Mouse (Mus musculus): ENCODE measurements around the gene Nfib. TPM values are rescaled to one million over a fixed set of nuclear protein-coding genes. Genes with fewer than 3 reads are reported as not detected.

Nfib gene
- polyA plus RNA-seq, 1 experiment from 2014 or later = 59.0 TPM

DNA sequence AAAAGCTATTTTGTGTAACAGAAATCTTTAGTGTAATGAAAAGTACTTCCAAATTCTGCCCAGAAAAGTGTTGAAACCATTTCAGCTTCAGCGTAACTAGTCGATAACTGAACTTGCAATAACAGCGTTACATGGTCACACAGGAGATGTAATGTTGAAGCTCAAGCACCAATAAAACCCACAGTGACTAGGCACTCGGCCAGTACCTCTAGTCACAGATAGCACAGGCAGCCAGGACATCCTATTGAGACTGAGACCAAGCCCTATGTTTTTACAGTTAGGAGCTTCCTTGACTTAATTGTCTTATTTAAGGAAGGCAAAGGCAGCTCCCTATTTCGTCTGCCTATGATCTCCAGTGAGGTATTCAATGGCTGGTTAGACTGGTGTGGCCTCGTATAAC, 389.4 kb downstream of the Nfib start:
- WGBS (ENCODE audit: insufficient replicate concordance) = 52% methylated on average over 6 of the region's 6 CpGs
- Histone ChIP-seq H3K9ac (ENCODE audit: low read depth, low read length) (no peak overlapping the region), H3K4me3 (ENCODE audit: low read depth, low read length) (no peak overlapping the region), H3K27ac (ENCODE audit: low read depth, low read length) (peak overlapping the region; percentile 75), H3K36me3 (ENCODE audit: control insufficient read depth, insufficient read depth, low read length) (peaks cover 10% of the 10 kb centered on the region), H3K27me3 (ENCODE audit: control insufficient read depth, insufficient read depth, low read length) (no peaks in the 10 kb centered on the region), H3K9me3 (replicated peaks; ENCODE audit: control insufficient read depth, low read length) (no peaks in the 10 kb centered on the region), H3K4me2 (no peak overlapping the region), H3K4me1 (ENCODE audit: control insufficient read depth, insufficient read depth, low read length) (peaks cover 20% of the 10 kb centered on the region)
- ATAC-seq (replicated peaks; ENCODE audit: insufficient number of reproducible peaks, low FRiP score, low TSS enrichment) = no peak

DNA sequence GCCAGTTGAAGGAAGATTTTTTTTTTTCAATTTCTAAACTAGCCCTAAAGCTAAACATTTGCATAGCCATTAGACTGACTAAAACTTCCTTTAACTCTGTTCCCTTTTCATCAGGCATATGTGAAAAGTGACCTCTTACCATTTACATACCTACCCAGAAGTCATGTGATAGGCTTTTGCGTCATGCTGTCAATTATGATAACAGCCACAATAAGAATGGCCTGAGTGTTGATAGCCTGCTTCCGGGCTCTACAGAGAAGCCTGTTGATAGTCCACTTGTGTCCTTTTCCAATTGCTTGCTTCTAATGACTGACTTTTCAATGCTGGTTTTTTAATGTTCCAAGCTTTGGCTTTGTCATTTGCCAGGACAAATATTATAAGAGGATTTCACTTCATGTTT, 389.8 kb downstream of the Nfib start:
- WGBS (ENCODE audit: insufficient replicate concordance) = 15% methylated on average over 2 of the region's 2 CpGs
- Histone ChIP-seq H3K27ac (ENCODE audit: low read depth, low read length) (no peak overlapping the region), H3K9ac (ENCODE audit: low read depth, low read length) (no peak overlapping the region), H3K36me3 (ENCODE audit: control insufficient read depth, insufficient read depth, low read length) (peaks cover 10% of the 10 kb centered on the region), H3K9me3 (replicated peaks; ENCODE audit: control insufficient read depth, low read length) (no peaks in the 10 kb centered on the region), H3K4me2 (no peak overlapping the region), H3K4me3 (ENCODE audit: low read depth, low read length) (no peak overlapping the region), H3K27me3 (ENCODE audit: control insufficient read depth, insufficient read depth, low read length) (no peaks in the 10 kb centered on the region), H3K4me1 (ENCODE audit: control insufficient read depth, insufficient read depth, low read length) (peaks cover 24% of the 10 kb centered on the region)
- 0 out of 2 replicates have a peak, but pooled peaks have one; percentile 41 for ATAC-seq (replicated peaks; ENCODE audit: insufficient number of reproducible peaks, low FRiP score, low TSS enrichment)

DNA sequence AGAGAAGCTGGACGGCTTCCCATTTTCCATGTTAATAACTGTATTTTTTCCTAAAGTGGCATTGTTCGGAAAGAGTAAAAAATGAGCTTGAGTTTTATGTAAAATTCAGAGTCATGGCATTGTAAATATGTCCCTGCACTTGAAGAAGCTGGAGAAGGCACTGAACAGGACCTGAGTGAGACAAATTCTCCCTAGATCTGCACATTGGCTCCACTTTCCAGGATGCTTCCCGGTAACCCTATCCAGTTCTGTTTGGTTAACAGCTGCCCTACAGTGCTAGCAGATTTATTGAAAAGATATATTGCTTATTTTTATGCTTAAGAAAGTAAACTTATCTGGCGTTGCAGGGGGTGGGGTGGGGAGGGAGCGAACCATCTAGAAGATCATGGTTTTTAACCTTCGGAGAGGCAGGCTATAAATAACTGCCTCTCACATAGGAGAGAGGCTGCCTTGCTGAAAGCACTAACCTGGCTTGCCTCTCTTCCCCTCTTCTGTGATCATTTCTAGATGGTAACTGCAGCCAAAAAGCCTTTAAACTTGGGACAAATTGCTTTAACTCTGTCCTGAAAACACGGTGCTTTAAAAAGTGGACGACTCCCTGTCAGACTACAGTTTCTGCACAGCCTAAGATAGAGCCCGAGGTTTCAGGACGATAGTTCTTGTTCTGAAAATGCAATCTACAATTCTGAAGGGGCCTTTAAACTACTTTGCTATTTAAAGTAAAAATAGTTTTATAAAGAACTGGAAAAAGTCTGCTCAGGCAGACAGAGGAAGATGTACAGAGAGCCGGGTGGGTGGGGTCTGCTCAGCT, 394.4 kb downstream of the Nfib start:
- H3K4me1 ChIP-seq (ENCODE audit: control insufficient read depth, insufficient read depth, low read length) = peaks cover 22% of the 10 kb centered on the region
- 48% methylated on average over 11 of the region's 11 CpGs for WGBS (ENCODE audit: insufficient replicate concordance)
- H3K9me3 ChIP-seq (replicated peaks; ENCODE audit: control insufficient read depth, low read length) = no peaks in the 10 kb centered on the region
- peak overlapping the region; percentile 77 for H3K27ac ChIP-seq (ENCODE audit: low read depth, low read length)
- H3K9ac ChIP-seq (ENCODE audit: low read depth, low read length) = no peak overlapping the region
- no peak overlapping the region for H3K4me3 ChIP-seq (ENCODE audit: low read depth, low read length)
- no peaks in the 10 kb centered on the region for H3K27me3 ChIP-seq (ENCODE audit: control insufficient read depth, insufficient read depth, low read length)
- H3K36me3 ChIP-seq (ENCODE audit: control insufficient read depth, insufficient read depth, low read length) = peaks cover 9% of the 10 kb centered on the region
- no peak; the same call in 1 of the 2 replicates for ATAC-seq (replicated peaks; ENCODE audit: insufficient number of reproducible peaks, low FRiP score, low TSS enrichment)
- peak overlapping the region; percentile 11; the same call in 1 of the 2 replicates for H3K4me2 ChIP-seq

GRCm38 (mm10) chr4:82306045-82306444, 399.5 kb downstream of the Nfib start:
- Histone ChIP-seq H3K4me2 (no peak overlapping the region), H3K27me3 (ENCODE audit: control insufficient read depth, insufficient read depth, low read length) (no peaks in the 10 kb centered on the region), H3K9ac (ENCODE audit: low read depth, low read length) (no peak overlapping the region), H3K4me3 (ENCODE audit: low read depth, low read length) (no peak overlapping the region), H3K36me3 (ENCODE audit: control insufficient read depth, insufficient read depth, low read length) (peaks cover 9% of the 10 kb centered on the region), H3K27ac (ENCODE audit: low read depth, low read length) (peak overlapping the region; percentile 83), H3K9me3 (replicated peaks; ENCODE audit: control insufficient read depth, low read length) (no peaks in the 10 kb centered on the region), H3K4me1 (ENCODE audit: control insufficient read depth, insufficient read depth, low read length) (peaks cover 17% of the 10 kb centered on the region)
- ATAC-seq (replicated peaks; ENCODE audit: insufficient number of reproducible peaks, low FRiP score, low TSS enrichment) = no peak
- 47% methylated on average over 6 of the region's 6 CpGs for WGBS (ENCODE audit: insufficient replicate concordance)

- H3K36me3 ChIP-seq (ENCODE audit: control insufficient read depth, insufficient read depth, low read length) = peaks cover 11% of the 10 kb centered on the region
- no peak overlapping the region for H3K4me3 ChIP-seq (ENCODE audit: low read depth, low read length)
- peak overlapping the region; percentile 49; the same call in 1 of the 2 replicates for H3K9ac ChIP-seq (ENCODE audit: low read depth, low read length)
- no peaks in the 10 kb centered on the region for H3K9me3 ChIP-seq (replicated peaks; ENCODE audit: control insufficient read depth, low read length)
- 20% methylated on average over 17 of the region's 17 CpGs for WGBS (ENCODE audit: insufficient replicate concordance)
- H3K4me1 ChIP-seq (ENCODE audit: control insufficient read depth, insufficient read depth, low read length) = peaks cover 14% of the 10 kb centered on the region
- H3K27me3 ChIP-seq (ENCODE audit: control insufficient read depth, insufficient read depth, low read length) = no peaks in the 10 kb centered on the region
- H3K4me2 ChIP-seq = peak overlapping the region; percentile 0; the same call in 1 of the 2 replicates
- H3K27ac ChIP-seq (ENCODE audit: low read depth, low read length) = peak overlapping the region; percentile 83
- no peak for ATAC-seq (replicated peaks; ENCODE audit: insufficient number of reproducible peaks, low FRiP score, low TSS enrichment)
Observed at GRCm38 (mm10) chr4:82304148-82304871, 401.2 kb downstream of the Nfib start.

DNA sequence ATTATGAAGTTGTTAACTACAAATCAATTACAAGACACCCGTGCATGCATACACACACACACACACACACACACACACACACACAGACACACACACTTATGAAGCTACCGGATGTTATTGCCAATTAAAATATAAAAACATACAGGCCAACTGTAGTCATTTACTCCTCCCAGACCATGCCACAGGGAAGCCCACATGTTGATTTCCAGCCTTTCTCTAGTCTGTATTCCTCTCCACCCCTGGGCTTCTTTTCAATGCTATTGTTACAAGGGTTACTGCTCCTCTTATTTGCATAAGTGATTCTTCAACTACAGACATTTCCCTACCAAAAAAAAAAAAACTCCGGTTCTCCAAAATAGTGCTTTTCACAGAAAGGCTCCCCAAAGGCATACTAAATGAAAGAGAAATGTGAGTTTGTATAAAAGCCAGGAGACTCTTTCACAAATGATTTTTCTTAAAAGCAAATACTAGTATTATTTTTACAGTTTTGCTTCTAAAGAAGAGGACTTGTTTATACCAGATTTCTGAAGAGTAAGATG, 402.1 kb downstream of the Nfib start:
- Histone ChIP-seq H3K4me3 (ENCODE audit: low read depth, low read length) (no peak overlapping the region), H3K27ac (ENCODE audit: low read depth, low read length) (0 out of 2 replicates have a peak overlapping the region, but pooled peaks have one; percentile 83), H3K4me1 (ENCODE audit: control insufficient read depth, insufficient read depth, low read length) (peaks cover 14% of the 10 kb centered on the region), H3K36me3 (ENCODE audit: control insufficient read depth, insufficient read depth, low read length) (peaks cover 6% of the 10 kb centered on the region; the same call in 1 of the 2 replicates), H3K4me2 (no peak overlapping the region), H3K9me3 (replicated peaks; ENCODE audit: control insufficient read depth, low read length) (no peaks in the 10 kb centered on the region), H3K9ac (ENCODE audit: low read depth, low read length) (no peak overlapping the region), H3K27me3 (ENCODE audit: control insufficient read depth, insufficient read depth, low read length) (no peaks in the 10 kb centered on the region)
- ATAC-seq (replicated peaks; ENCODE audit: insufficient number of reproducible peaks, low FRiP score, low TSS enrichment) = no peak
- WGBS (ENCODE audit: insufficient replicate concordance) = 84% methylated on average over 3 of the region's 3 CpGs

GRCm38 (mm10) chr4:82302901-82303300, 402.6 kb downstream of the Nfib start:
- Histone ChIP-seq H3K4me2 (no peak overlapping the region), H3K4me1 (ENCODE audit: control insufficient read depth, insufficient read depth, low read length) (peaks cover 14% of the 10 kb centered on the region), H3K4me3 (ENCODE audit: low read depth, low read length) (no peak overlapping the region), H3K36me3 (ENCODE audit: control insufficient read depth, insufficient read depth, low read length) (peaks cover 4% of the 10 kb centered on the region; the same call in 1 of the 2 replicates), H3K9ac (ENCODE audit: low read depth, low read length) (no peak overlapping the region), H3K27ac (ENCODE audit: low read depth, low read length) (no peak overlapping the region), H3K27me3 (ENCODE audit: control insufficient read depth, insufficient read depth, low read length) (no peaks in the 10 kb centered on the region), H3K9me3 (replicated peaks; ENCODE audit: control insufficient read depth, low read length) (no peaks in the 10 kb centered on the region)
- WGBS (ENCODE audit: insufficient replicate concordance) = 75% methylated on average over 6 of the region's 6 CpGs
- ATAC-seq (replicated peaks; ENCODE audit: insufficient number of reproducible peaks, low FRiP score, low TSS enrichment) = no peak

- ATAC-seq (replicated peaks; ENCODE audit: insufficient number of reproducible peaks, low FRiP score, low TSS enrichment) = no peak
- H3K4me3 ChIP-seq (ENCODE audit: low read depth, low read length) = no peak overlapping the region
- no peaks in the 10 kb centered on the region for H3K9me3 ChIP-seq (replicated peaks; ENCODE audit: control insufficient read depth, low read length)
- H3K9ac ChIP-seq (ENCODE audit: low read depth, low read length) = no peak overlapping the region
- WGBS (ENCODE audit: insufficient replicate concordance) = 55% methylated on average over 1 of the region's 1 CpGs
- no peak overlapping the region for H3K4me2 ChIP-seq
- peaks cover 8% of the 10 kb centered on the region; the same call in 1 of the 2 replicates for H3K36me3 ChIP-seq (ENCODE audit: control insufficient read depth, insufficient read depth, low read length)
- no peak overlapping the region for H3K27ac ChIP-seq (ENCODE audit: low read depth, low read length)
- H3K27me3 ChIP-seq (ENCODE audit: control insufficient read depth, insufficient read depth, low read length) = no peaks in the 10 kb centered on the region
- no peaks in the 10 kb centered on the region for H3K4me1 ChIP-seq (ENCODE audit: control insufficient read depth, insufficient read depth, low read length)
Observed at GRCm38 (mm10) chr4:82298606-82299005, 406.9 kb downstream of the Nfib start.
